Mouse (Mus musculus) megakaryocyte, embryonic 14.5 days (primary cell): ENCODE measurements around the gene Kif12. TPM values are rescaled to one million over a fixed set of nuclear protein-coding genes. Genes with fewer than 3 reads are reported as not detected.

Experiments
- H3K27me3 ChIP-seq: replicated peaks from 2 replicates; pipeline ENCODE3; 2012; ENCODE audit warnings: inconsistent platforms
- H3K36me3 ChIP-seq: replicated peaks from 2 replicates; pipeline ENCODE3; 2012; ENCODE audit warnings: low read length, inconsistent platforms, mixed read lengths
- H3K4me1 ChIP-seq: 2 replicates; pipeline ENCODE4 v1.6.1; 2012; ENCODE audit warnings: inconsistent platforms
- H3K4me3 ChIP-seq: replicated peaks from 2 replicates; pipeline ENCODE3; 2012; ENCODE audit warnings: moderate library complexity, mild to moderate bottlenecking, inconsistent platforms
- H3K9me3 ChIP-seq: 2 replicates; pipeline ENCODE4 v1.6.1; 2012; ENCODE audit warnings: inconsistent platforms
- FLI1 ChIP-seq: IDR thresholded peaks from 2 replicates; pipeline ENCODE4 v1.6.1; 2012; ENCODE audit warnings: low read length, inconsistent platforms, mixed read lengths
- GATA1 ChIP-seq: IDR thresholded peaks from 3 replicates; pipeline ENCODE4 v1.6.1; 2012; ENCODE audit warnings: mixed read lengths, low read length, inconsistent platforms, borderline replicate concordance
- polyA plus RNA-seq: library from polyadenylated mRNA; stranded (reverse); fragments of >175 nt; gene quantifications from 2 replicates; pipeline ENCODE4 v1.2.3, GENCODE M21; 2012; ENCODE audit warnings: low replicate concordance; ENCODE audit not compliant: insufficient read depth

Gene Kif12
- polyA plus RNA-seq, 1 experiment, result not detected

DNA sequence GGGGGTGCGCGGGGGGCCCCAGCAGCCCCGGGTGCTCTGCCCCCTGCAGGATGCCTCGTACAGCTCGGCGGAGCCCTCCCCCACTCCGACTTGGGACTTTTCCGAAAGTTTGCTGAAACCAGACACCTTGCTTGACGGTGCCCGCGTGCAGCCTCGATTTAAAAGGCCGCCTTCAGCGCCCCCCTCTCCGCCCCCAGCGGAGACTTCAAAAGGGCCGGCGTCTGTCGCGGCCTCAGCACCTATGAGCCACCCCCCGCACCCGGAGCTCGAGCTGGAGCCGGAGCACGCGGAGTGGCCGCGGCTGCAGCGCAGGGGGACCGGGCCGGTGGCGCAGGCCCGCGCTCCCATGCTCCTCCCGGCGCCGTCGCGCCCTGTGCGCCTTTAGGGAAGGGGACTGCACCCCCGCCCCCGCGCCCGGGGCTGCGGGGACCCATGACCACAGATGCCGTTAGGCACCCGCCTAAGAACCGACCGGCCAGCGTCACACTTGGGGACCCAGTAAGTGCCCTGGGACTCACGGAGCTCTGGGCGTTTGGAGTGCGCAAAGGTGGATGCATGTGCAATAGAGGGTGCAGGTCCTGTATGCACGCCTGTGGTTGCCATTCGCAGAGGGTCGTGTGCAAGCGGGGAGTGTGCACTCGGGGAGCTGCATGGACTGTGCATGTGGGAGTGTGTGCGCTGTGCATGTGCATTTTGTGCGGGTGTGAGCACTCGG is 42.1 kb upstream of the Kif12 start, which contains the start of gene Col27a1:
Gene Col27a1 (plus strand): TSS at position 98 of the 715 bp plus-strand sequence.
- TF ChIP-seq GATA1, result no peak
- TF ChIP-seq FLI1, result no peak
- no peak within 1 kb of the TSS for H3K4me3 ChIP-seq
- peaks cover 92% of the 10 kb centered on the region for H3K27me3 ChIP-seq

GRCm38 (mm10) chr4:63205583-63205982 is 33.7 kb upstream of the Kif12 start:
- no peaks in the 10 kb centered on the region for H3K36me3 ChIP-seq
- no peak overlapping the region for H3K4me3 ChIP-seq
- H3K27me3 ChIP-seq, result peaks cover 31% of the 10 kb centered on the region
- H3K4me1 ChIP-seq, result no peaks in the 10 kb centered on the region
- H3K9me3 ChIP-seq, result no peaks in the 10 kb centered on the region
- TF ChIP-seq FLI1 (no peak), GATA1 (no peak)

More for the DNA sequence above, 42.1 kb upstream of the Kif12 start, which contains the start of gene Col27a1:
- Histone ChIP-seq H3K4me1 (peaks cover 23% of the 10 kb centered on the region), H3K36me3 (no peaks in the 10 kb centered on the region), H3K9me3 (no peaks in the 10 kb centered on the region)

DNA sequence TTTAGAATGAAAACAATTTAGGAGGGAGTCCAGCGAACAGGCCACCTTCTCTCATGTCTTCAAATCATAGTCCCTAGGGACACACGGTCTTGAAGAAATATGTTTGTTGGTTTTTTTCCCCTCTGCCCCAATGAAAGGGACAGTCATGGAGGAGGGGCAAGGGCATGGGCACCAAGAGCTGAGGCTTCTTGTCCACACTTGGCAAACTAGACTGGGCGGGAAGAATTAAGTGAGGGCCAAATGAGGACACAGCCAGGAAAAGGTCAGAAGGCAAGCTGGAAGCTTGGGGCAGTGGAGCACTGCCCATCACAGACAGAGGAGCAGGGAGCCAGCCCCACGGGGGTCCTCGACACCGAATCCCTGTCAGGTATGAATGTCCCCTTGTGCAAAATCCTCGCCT is 31.9 kb upstream of the Kif12 start:
- peaks cover 19% of the 10 kb centered on the region for H3K27me3 ChIP-seq
- TF ChIP-seq FLI1 (no peak), GATA1 (no peak)
- no peaks in the 10 kb centered on the region for H3K4me1 ChIP-seq
- no peaks in the 10 kb centered on the region for H3K36me3 ChIP-seq
- H3K4me3 ChIP-seq, result no peak overlapping the region
- H3K9me3 ChIP-seq, result peaks cover 2% of the 10 kb centered on the region; the same call in 1 of the 2 replicates

DNA sequence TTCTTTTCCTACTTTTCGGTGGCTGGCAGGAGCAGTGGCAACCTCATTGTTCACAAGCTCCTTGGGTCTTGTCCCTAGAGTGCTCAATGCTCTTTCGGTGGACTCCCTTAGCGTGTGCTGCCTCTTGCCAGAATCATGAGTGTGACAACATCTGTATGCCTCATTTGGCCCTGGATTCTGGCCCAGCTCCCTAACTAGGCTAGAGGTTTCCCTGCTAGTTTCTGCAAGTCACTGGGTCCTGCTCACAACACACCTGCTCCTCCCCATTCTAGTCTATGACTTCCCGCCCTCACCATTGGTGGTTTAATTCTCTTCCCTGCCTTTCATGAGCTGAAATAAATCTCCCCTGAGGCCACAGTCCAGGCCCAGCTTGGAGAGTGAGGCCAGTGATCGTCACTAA is 27.4 kb upstream of the Kif12 start:
- peaks cover 14% of the 10 kb centered on the region for H3K27me3 ChIP-seq

DNA sequence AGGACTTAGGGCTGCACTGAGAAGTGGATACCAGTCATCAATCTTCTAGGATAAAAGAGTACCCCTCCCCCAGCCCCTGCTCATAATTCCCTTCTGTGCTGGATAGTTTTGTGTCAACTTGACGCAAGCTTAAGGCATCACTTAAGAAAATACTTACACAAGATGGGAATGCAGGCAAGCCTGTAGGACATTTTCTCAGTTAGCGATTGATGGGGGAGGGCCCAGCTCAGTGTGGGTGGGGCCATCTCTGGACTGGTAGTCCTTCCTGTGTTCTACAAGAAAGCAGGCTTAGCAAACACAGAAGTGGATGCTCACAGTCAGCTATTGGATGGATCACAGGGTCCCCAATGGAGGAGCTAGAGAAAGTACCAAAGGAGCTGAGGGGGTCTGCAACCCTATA is 22.4 kb upstream of the Kif12 start:
- Histone ChIP-seq H3K4me1 (no peaks in the 10 kb centered on the region), H3K4me3 (no peak overlapping the region), H3K27me3 (peaks cover 4% of the 10 kb centered on the region), H3K9me3 (peaks cover 9% of the 10 kb centered on the region; the same call in 1 of the 2 replicates), H3K36me3 (no peaks in the 10 kb centered on the region)
- TF ChIP-seq FLI1, result no peak

More for the DNA sequence above, 27.4 kb upstream of the Kif12 start:
- H3K36me3 ChIP-seq, result no peaks in the 10 kb centered on the region
- H3K9me3 ChIP-seq, result peaks cover 9% of the 10 kb centered on the region; the same call in 1 of the 2 replicates
- no peaks in the 10 kb centered on the region for H3K4me1 ChIP-seq
- no peak overlapping the region for H3K4me3 ChIP-seq
- TF ChIP-seq GATA1, result no peak
- no peak for TF ChIP-seq FLI1

GRCm38 (mm10) chr4:63191641-63192040 is 19.7 kb upstream of the Kif12 start:
- Histone ChIP-seq H3K4me1 (no peaks in the 10 kb centered on the region), H3K27me3 (peaks cover 8% of the 10 kb centered on the region), H3K9me3 (no peaks in the 10 kb centered on the region), H3K36me3 (no peaks in the 10 kb centered on the region), H3K4me3 (no peak overlapping the region)
- no peak for TF ChIP-seq GATA1
- TF ChIP-seq FLI1, result no peak

GRCm38 (mm10) chr4:63186281-63186870 is 14.4 kb upstream of the Kif12 start:
- TF ChIP-seq GATA1 (no peak), FLI1 (no peak)
- Histone ChIP-seq H3K27me3 (peaks cover 24% of the 10 kb centered on the region), H3K9me3 (no peaks in the 10 kb centered on the region), H3K36me3 (no peaks in the 10 kb centered on the region), H3K4me3 (no peak overlapping the region), H3K4me1 (peaks cover 4% of the 10 kb centered on the region; the same call in 1 of the 2 replicates)

DNA sequence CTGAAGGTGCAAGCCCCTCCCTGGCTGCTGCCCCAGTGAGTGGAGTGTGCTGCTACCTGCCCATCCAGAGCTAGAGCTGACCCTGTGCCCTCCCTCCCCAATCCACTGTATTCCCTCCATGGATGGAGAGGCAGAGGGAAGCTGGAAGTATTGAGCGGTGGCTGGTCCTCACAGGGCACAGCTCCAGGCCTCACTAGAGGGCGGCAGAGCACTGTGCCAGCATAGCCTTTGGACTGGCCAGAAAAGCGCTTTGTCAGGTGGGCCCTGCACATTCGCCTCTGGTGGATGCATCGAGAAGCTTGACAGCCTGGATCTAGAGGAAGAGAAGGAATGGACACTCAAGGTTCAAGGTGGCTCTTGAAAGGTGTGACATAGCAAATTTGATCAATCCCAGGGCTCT is 9.6 kb upstream of the Kif12 start:
- H3K4me1 ChIP-seq, result peaks cover 4% of the 10 kb centered on the region; the same call in 1 of the 2 replicates
- peaks cover 20% of the 10 kb centered on the region for H3K27me3 ChIP-seq
- H3K9me3 ChIP-seq, result no peaks in the 10 kb centered on the region
- no peak overlapping the region for H3K4me3 ChIP-seq
- no peaks in the 10 kb centered on the region for H3K36me3 ChIP-seq
- TF ChIP-seq GATA1 (no peak), FLI1 (no peak)

GRCm38 (mm10) chr4:63171122-63171521 is 809 bp downstream of the Kif12 start:
- TF ChIP-seq FLI1 (no peak), GATA1 (no peak)
- Histone ChIP-seq H3K36me3 (no peaks in the 10 kb centered on the region), H3K4me3 (no peak overlapping the region), H3K27me3 (peaks cover 25% of the 10 kb centered on the region), H3K4me1 (no peaks in the 10 kb centered on the region), H3K9me3 (peaks cover 7% of the 10 kb centered on the region)

DNA sequence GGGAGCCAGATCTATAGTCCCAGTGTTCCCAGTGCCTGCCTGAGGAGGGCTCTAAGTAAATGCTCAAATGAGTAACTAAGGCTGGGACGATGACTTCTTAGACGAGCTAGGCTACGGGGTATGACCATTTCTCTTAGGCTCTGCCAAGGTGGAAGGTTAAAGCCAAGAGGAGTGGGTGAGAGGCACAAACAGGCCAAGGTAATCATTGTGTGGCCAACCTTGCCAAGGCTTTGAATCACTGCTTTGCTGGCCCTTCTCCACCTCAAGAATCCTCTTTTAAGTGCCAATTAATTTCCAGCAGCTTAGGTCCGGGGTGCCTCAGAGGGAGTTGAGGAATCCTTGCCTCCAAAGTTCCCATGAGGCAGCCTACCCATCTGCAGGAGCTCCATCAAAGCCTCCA is 1.9 kb downstream of the Kif12 start:
- H3K4me1 ChIP-seq, result no peaks in the 10 kb centered on the region
- H3K9me3 ChIP-seq, result peaks cover 7% of the 10 kb centered on the region
- TF ChIP-seq GATA1 (no peak), FLI1 (no peak)
- no peak overlapping the region for H3K4me3 ChIP-seq
- H3K36me3 ChIP-seq, result no peaks in the 10 kb centered on the region
- peaks cover 26% of the 10 kb centered on the region for H3K27me3 ChIP-seq
